Mouse (Mus musculus) lung, postnatal 0 days (tissue): ENCODE results near the gene Serinc5.

ENCODE experiments used
- CTCF ChIP-seq: IDR thresholded peaks from 2 replicates; pipeline ENCODE4 v1.5.1; 2016; ENCODE audit warnings: antibody characterized with exemption, mild to moderate bottlenecking
- EP300 ChIP-seq: IDR thresholded peaks from 2 replicates; pipeline ENCODE4 v1.6.1; 2016; ENCODE audit warnings: antibody characterized with exemption, mild to moderate bottlenecking, control low read depth

GRCm38 (mm10) chr13:92743337-92743736 lies 132.4 kb downstream of the Serinc5 start:
- TF ChIP-seq CTCF, result no peak
- no peak for TF ChIP-seq EP300
